Mouse (Mus musculus) heart, embryonic 14.5 days (tissue): ENCODE results near the gene Gm45618. TPM values are rescaled to one million over a fixed set of nuclear protein-coding genes. Genes with fewer than 3 reads are reported as not detected.
A peak's percentile ranks its signal among the peaks of the same experiment; 100 is the strongest.

Experiments used
- ATAC-seq: fragments of 200-750 bp; cut with Nextera tagmentation; 2 replicates; pipeline ENCODE4 v1.8.0; 2017; ENCODE audit warnings: low read depth, moderate TSS enrichment; ENCODE audit not compliant: insufficient number of reproducible peaks, insufficient read depth, low FRiP score
- H3K27ac ChIP-seq, 2 experiments: fragments of 200-500 bp in 1 of 2; fragments of 300-500 bp in 1 of 2; sonication (generic) in 1 of 2; replicated peaks in 1 of 2; 2 replicates each; pipeline ENCODE4 v1.5.1; 2012 to 2014; ENCODE audit warnings: low read depth in 2 of 2, low read length in 2 of 2, control low read depth in 1 of 2, mild to moderate bottlenecking in 1 of 2, mixed read lengths in 1 of 2; ENCODE audit not compliant: control insufficient read depth in 1 of 2, insufficient read depth in 1 of 2
- H3K27me3 ChIP-seq: fragments of 300-500 bp; sonication (generic); 2 replicates; pipeline ENCODE4 v1.6.1; 2014; ENCODE audit warnings: mild to moderate bottlenecking, low read length, control low read depth; ENCODE audit not compliant: control insufficient read depth, insufficient read depth
- H3K36me3 ChIP-seq: fragments of 300-500 bp; sonication (generic); 2 replicates; pipeline ENCODE4 v1.6.1; 2014; ENCODE audit warnings: mild to moderate bottlenecking, control low read depth, low read length, mixed read lengths; ENCODE audit not compliant: control insufficient read depth, insufficient read depth
- H3K4me1 ChIP-seq, 2 experiments: fragments of 200-500 bp in 1 of 2; fragments of 300-500 bp in 1 of 2; sonication (generic) in 1 of 2; 2 replicates each; pipeline ENCODE4 v1.6.1; 2012 to 2014; ENCODE audit warnings: low read length in 2 of 2, control low read depth in 1 of 2, mixed read lengths in 1 of 2; ENCODE audit not compliant: control insufficient read depth in 2 of 2, insufficient read depth in 2 of 2
- H3K4me2 ChIP-seq: fragments of 300-500 bp; sonication (generic); 2 replicates; pipeline ENCODE4 v1.6.1; 2014; ENCODE audit warnings: mild to moderate bottlenecking, low read length
- H3K4me3 ChIP-seq, 2 experiments: fragments of 200-500 bp in 1 of 2; fragments of 300-500 bp in 1 of 2; sonication (generic) in 1 of 2; 2 replicates each; pipeline ENCODE4 v1.5.1; 2012 to 2014; ENCODE audit warnings: low read length in 2 of 2, mild to moderate bottlenecking in 2 of 2, control low read depth in 1 of 2, low read depth in 1 of 2, moderate library complexity in 1 of 2; ENCODE audit not compliant: control insufficient read depth in 1 of 2, insufficient read depth in 1 of 2
- H3K9ac ChIP-seq: fragments of 300-500 bp; sonication (generic); 2 replicates; pipeline ENCODE4 v1.6.1; 2014; ENCODE audit warnings: mild to moderate bottlenecking, low read length
- H3K9me3 ChIP-seq: fragments of 300-500 bp; sonication (generic); 2 replicates; pipeline ENCODE4 v1.6.1; 2016; ENCODE audit warnings: low read length, control low read depth; ENCODE audit not compliant: control insufficient read depth
- WGBS: fragments of 180-500 bp; shearing (Covaris S2); extraction: QIAGEN DNeasy Blood & Tissue Kit; methylation state at CpG from one replicate; pipeline ENCODE4 v1.1.7; 2014; 5-methylcytosine and 5-hydroxymethylcytosine counted together
- polyA plus RNA-seq: library from polyadenylated mRNA; unstranded; fragments of >200 nt; fragmentation: Nextera tagmentation; extraction: Ambion mirVana; gene quantifications from 2 replicates; pipeline ENCODE4 v1.2.1, GENCODE M21; 2014

Gene Gm45618
- polyA plus RNA-seq, 1 experiment from 2014 or later: not detected

DNA sequence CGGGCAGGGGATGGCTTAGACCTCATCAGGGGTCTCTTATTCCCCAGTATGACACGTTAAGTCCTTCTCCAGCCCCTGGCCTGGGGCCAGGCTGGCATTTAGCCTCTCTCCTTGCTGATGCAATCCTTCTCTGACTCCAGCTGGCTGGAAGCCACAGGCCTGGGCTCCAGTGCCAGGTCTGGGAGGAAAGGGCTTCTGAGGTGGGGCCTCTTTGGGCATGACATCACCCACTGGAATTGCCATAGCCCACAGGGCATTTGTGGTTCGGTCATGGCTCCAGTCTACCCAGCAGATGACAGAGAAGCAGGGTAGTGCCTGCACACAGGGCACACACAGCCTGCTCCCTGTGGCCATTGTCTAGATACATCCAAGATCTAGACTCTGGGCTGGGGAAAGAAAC lies 35.7 kb downstream of the Gm45618 start:
- ATAC-seq: peak; percentile 57
- Histone ChIP-seq H3K4me1 (peaks cover 38 to 56% of the 10 kb centered on the region in 2 experiments), H3K9ac (peak overlapping the region; percentile 22), H3K27ac (peak overlapping the region; percentile 71 to 82), H3K36me3 (peaks cover 73% of the 10 kb centered on the region), H3K4me2 (peak overlapping the region; percentile 2), H3K27me3 (peaks cover 9% of the 10 kb centered on the region; the same call in 1 of the 2 replicates), H3K9me3 (no peaks in the 10 kb centered on the region), H3K4me3 (no peak overlapping the region)
- 31% methylated on average over 3 of the region's 3 CpGs for WGBS

DNA sequence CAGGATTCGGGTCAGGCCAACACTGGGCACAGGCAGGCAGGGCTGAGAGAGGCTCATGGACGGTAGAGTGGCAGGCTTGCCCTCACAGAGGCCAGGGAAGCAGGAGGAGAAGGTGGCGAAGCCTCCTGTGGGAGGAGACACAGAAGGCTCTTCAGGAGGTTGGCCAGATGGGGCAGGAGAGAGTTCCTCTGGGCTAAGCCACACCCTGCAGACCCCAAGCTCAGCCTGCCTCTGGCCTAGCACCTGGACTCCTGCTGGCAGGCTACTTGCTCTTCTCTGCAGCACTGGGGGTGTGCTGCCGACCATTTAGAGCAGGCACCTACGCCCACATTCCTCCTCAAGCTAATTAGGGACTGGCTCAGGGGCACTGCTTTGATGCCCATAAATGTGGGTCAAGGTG lies 36.1 kb downstream of the Gm45618 start:
- H3K27ac ChIP-seq: peak overlapping the region; percentile 71 to 82
- no peaks in the 10 kb centered on the region for H3K9me3 ChIP-seq
- peaks cover 77% of the 10 kb centered on the region for H3K36me3 ChIP-seq
- WGBS: 24% methylated on average over 5 of the region's 5 CpGs
- peaks cover 9% of the 10 kb centered on the region; the same call in 1 of the 2 replicates for H3K27me3 ChIP-seq
- H3K9ac ChIP-seq: peak overlapping the region; percentile 22
- ATAC-seq: peak; percentile 17; the same call in 1 of the 2 replicates
- peaks cover 34 to 51% of the 10 kb centered on the region in 2 experiments for H3K4me1 ChIP-seq
- H3K4me3 ChIP-seq: no peak overlapping the region
- H3K4me2 ChIP-seq: peak overlapping the region; percentile 2

DNA sequence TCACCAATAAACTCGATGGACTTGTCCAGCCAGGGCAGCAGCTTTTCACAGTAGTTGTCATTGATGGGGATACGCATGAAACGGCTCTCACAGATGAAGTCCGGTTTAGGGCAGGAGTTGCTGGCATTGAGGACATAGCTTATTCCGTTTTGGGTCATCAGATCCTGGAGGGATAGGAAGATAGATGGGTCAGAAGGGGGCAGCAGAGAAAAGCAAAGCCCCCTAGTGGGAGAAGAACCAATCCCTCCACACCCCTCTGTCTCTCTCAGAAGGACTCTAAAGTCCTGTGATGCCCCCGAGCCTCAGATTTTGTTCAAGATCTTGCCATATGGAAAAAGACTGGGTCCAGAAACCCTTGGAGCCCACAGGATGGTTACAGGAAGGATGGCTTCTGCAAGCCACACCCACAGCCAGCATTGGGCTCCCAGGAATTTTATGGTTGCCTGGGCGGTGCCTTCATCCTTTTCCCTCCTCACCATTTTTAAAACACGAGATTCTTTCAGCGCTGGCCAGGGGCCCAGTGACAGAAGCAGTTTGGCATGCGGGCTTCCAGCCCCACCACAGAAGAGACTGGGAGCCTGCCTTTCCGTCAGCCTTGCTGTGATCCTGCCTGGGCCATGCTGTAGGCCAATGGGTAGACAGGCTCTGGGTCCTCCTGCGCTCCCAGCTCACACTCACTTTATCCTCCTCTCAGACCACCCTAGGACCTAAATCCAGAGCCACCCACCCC lies 36.8 kb downstream of the Gm45618 start:
- Histone ChIP-seq H3K27me3 (peaks cover 9% of the 10 kb centered on the region; the same call in 1 of the 2 replicates), H3K36me3 (peaks cover 84% of the 10 kb centered on the region), H3K4me1 (peaks cover 28 to 45% of the 10 kb centered on the region in 2 experiments), H3K9me3 (no peaks in the 10 kb centered on the region), H3K4me2 (peak overlapping the region; percentile 2), H3K4me3 (no peak overlapping the region), H3K9ac (peak overlapping the region; percentile 22), H3K27ac (peak overlapping the region; percentile 71 to 82)
- WGBS: 32% methylated on average over 12 of the region's 12 CpGs
- peak; percentile 55; the same call in 1 of the 2 replicates for ATAC-seq

DNA sequence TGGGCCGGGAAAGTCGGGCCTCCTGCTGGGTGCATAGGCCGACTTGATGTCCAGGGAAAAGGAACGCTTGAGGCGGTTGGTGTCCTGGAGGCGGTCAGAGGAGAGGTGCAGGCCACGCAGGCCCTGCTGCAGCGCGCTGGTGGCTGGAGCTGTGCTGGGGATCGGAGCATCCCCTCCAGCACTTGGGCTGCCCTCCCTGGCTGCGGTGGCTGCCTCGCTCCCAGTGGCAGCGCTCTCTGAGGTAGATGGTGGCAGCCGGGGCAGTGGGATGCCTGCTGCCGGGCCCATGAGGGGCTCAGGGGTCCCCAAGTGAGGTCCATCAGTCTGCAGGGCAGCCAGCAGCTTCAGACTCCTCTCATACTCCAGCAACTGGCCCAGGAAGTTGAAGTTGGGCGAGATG lies 37.9 kb downstream of the Gm45618 start:
- Histone ChIP-seq H3K9me3 (no peaks in the 10 kb centered on the region), H3K4me3 (no peak overlapping the region), H3K27ac (no peak overlapping the region), H3K36me3 (peaks cover 75% of the 10 kb centered on the region), H3K4me2 (no peak overlapping the region), H3K27me3 (peaks cover 9% of the 10 kb centered on the region; the same call in 1 of the 2 replicates), H3K4me1 (peaks cover 21 to 39% of the 10 kb centered on the region in 2 experiments), H3K9ac (no peak overlapping the region)
- WGBS: 73% methylated on average over 7 of the region's 16 CpGs
- ATAC-seq: no peak

DNA sequence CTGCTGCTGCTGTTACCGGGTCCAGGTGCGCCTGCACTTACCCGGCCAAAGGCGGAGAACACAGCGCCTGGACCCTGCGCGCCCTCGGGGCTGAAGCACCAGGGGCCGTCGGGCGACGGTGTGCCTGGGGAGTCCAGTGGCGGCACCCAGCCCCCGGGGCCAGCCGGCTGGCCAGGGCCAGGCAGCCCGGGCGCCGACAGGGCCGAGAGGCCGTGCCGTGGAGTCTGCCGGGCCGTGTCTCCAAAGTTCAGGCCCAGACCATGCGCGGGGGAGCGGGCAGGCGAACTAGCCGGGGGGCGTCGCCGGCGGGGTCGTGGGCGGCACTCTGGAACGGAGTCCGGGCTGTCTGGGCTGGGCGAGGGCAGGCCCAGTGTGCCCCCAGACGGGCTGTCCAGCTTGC lies 38.4 kb downstream of the Gm45618 start:
- no peak for ATAC-seq
- H3K4me3 ChIP-seq: no peak overlapping the region
- no peak overlapping the region for H3K4me2 ChIP-seq
- H3K36me3 ChIP-seq: peaks cover 70% of the 10 kb centered on the region
- no peak overlapping the region for H3K9ac ChIP-seq
- no peak overlapping the region for H3K27ac ChIP-seq
- peaks cover 23 to 39% of the 10 kb centered on the region in 2 experiments for H3K4me1 ChIP-seq
- H3K27me3 ChIP-seq: peaks cover 9% of the 10 kb centered on the region; the same call in 1 of the 2 replicates
- WGBS: 43% methylated on average over 34 of the region's 38 CpGs
- no peaks in the 10 kb centered on the region for H3K9me3 ChIP-seq

DNA sequence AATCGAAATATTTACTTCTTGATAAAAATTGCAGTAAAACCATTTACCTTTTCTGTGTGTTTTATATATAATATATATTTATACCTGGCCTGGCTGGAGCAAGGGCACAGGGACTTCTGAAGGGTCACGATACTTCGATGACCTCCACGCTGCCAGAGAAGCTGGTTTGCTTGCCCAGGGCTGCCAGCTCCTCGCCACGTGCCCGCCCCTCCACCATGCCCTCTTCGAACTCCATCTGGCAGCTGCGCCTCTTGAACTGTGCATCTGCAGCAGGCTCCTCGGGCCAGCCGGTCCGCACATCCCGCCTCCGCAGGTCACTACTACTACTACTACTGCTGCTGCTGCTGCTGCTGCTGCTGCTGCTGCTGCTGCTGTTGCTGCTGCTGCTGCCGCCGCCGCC lies 38.8 kb downstream of the Gm45618 start:
- H3K4me2 ChIP-seq: no peak overlapping the region
- 62% methylated on average over 17 of the region's 17 CpGs for WGBS
- no peak overlapping the region for H3K4me3 ChIP-seq
- H3K4me1 ChIP-seq: peaks cover 27 to 40% of the 10 kb centered on the region in 2 experiments
- H3K9me3 ChIP-seq: no peaks in the 10 kb centered on the region
- no peak for ATAC-seq
- H3K27me3 ChIP-seq: peaks cover 9% of the 10 kb centered on the region; the same call in 1 of the 2 replicates
- peaks cover 66% of the 10 kb centered on the region for H3K36me3 ChIP-seq
- H3K27ac ChIP-seq: no peak overlapping the region
- H3K9ac ChIP-seq: no peak overlapping the region

DNA sequence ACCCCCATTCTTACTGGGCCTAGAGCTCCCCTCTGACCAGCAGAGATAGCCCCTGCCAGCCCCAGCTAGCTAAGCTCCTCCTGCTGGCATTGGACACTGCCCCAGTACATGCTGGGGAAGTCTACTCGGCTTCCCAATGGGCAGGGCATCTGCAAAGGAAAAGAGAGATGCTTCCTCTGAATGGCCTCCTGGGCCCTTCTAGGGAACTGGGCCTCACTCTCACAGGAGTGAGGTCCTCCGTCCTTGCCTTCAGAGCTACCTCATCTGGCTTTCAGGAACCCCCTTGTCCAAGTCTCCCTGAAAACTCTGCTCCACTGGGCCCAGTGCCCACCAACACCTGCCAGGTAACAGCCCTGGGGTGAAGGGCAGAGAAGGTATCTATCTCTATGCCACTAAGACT lies 39.7 kb downstream of the Gm45618 start:
- H3K27ac ChIP-seq: no peak overlapping the region
- H3K9ac ChIP-seq: no peak overlapping the region
- peaks cover 9% of the 10 kb centered on the region; the same call in 1 of the 2 replicates for H3K27me3 ChIP-seq
- 69% methylated on average over 2 of the region's 2 CpGs for WGBS
- no peak overlapping the region for H3K4me2 ChIP-seq
- H3K36me3 ChIP-seq: peaks cover 57% of the 10 kb centered on the region
- H3K4me1 ChIP-seq: peaks cover 24 to 37% of the 10 kb centered on the region in 2 experiments
- H3K4me3 ChIP-seq: no peak overlapping the region
- ATAC-seq: no peak
- H3K9me3 ChIP-seq: no peaks in the 10 kb centered on the region
